Mouse (Mus musculus): Measurements from ENCODE around the gene Zfp619.
"Not testable (repeated sequence)": the region's sequence is repeated elsewhere in the genome, so short reads cannot be mapped to it uniquely, and the experiment has no call there.

Zfp619 gene

DNA sequence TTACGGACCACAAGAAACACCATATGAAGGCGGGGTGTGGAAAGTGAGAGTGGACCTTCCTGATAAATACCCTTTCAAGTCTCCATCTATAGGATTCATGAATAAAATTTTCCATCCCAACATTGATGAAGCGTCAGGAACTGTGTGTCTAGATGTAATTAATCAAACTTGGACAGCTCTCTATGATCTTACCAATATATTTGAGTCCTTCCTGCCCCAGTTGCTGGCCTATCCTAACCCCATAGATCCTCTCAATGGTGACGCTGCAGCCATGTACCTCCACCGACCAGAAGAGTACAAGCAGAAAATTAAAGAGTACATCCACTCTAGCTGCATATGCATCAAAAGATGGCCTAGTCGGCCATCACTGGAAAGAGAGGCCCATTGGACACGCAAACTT lies 71.5 kb downstream of the Zfp619 start:
- not testable (repeated sequence) for DNase-seq (ENCODE audit: low spot score)
